Mouse (Mus musculus): ENCODE measurements around the gene Ap4b1.
"Not testable (repeated sequence)": the region's sequence is repeated elsewhere in the genome, so short reads cannot be mapped to it uniquely, and the experiment has no call there.

Gene Ap4b1

GRCm38 (mm10) chr3:103801631-103802531 lies 7.4 kb upstream of the Ap4b1 start:
- DNase-seq (ENCODE audit: low spot score), result no peak

- no peak for DNase-seq (ENCODE audit: low spot score)
Measured at GRCm38 (mm10) chr3:103802861-103803260, 6.5 kb upstream of the Ap4b1 start.

- DNase-seq (ENCODE audit: low spot score), result no peak
Measured at GRCm38 (mm10) chr3:103805671-103806070, 3.6 kb upstream of the Ap4b1 start.

- DNase-seq (ENCODE audit: low spot score), result no peak
Measured at GRCm38 (mm10) chr3:103809799-103810150, 455 bp downstream of the Ap4b1 start.

- DNase-seq (ENCODE audit: low spot score), result no peak
Measured at GRCm38 (mm10) chr3:103810967-103811366, 1.6 kb downstream of the Ap4b1 start.

GRCm38 (mm10) chr3:103827548-103827947 lies 18.2 kb downstream of the Ap4b1 start:
- no peak for DNase-seq (ENCODE audit: low spot score)

- no peak for DNase-seq (ENCODE audit: low spot score)
Measured at GRCm38 (mm10) chr3:103829036-103829435, 19.7 kb downstream of the Ap4b1 start.

- DNase-seq (ENCODE audit: low spot score), result not testable (repeated sequence)
Measured at GRCm38 (mm10) chr3:103830681-103831080, 21.4 kb downstream of the Ap4b1 start.

- DNase-seq (ENCODE audit: low spot score), result no peak
Measured at GRCm38 (mm10) chr3:103831146-103831545, 21.8 kb downstream of the Ap4b1 start.

GRCm38 (mm10) chr3:103832426-103832825 lies 23.1 kb downstream of the Ap4b1 start, which contains the start of gene Bcl2l15:
Gene Bcl2l15, plus strand, starts transcription at chr3:103832601.
- DNase-seq (ENCODE audit: low spot score), result no peak

- no peak for DNase-seq (ENCODE audit: low spot score)
Measured at GRCm38 (mm10) chr3:103834001-103834400, 24.7 kb downstream of the Ap4b1 start.

GRCm38 (mm10) chr3:103835272-103835950 lies 26.1 kb downstream of the Ap4b1 start:
- DNase-seq (ENCODE audit: low spot score), result no peak

GRCm38 (mm10) chr3:103835951-103836310 lies 26.6 kb downstream of the Ap4b1 start:
- DNase-seq (ENCODE audit: low spot score), result no peak

GRCm38 (mm10) chr3:103836453-103836852 lies 27.1 kb downstream of the Ap4b1 start:
- no peak for DNase-seq (ENCODE audit: low spot score)

GRCm38 (mm10) chr3:103839711-103840110 lies 30.4 kb downstream of the Ap4b1 start:
- no peak for DNase-seq (ENCODE audit: low spot score)

GRCm38 (mm10) chr3:103840195-103840594 lies 30.9 kb downstream of the Ap4b1 start:
- not testable (repeated sequence) for DNase-seq (ENCODE audit: low spot score)

- not testable (repeated sequence) for DNase-seq (ENCODE audit: low spot score)
Measured at GRCm38 (mm10) chr3:103840946-103841345, 31.6 kb downstream of the Ap4b1 start.

- no peak for DNase-seq (ENCODE audit: low spot score)
Measured at GRCm38 (mm10) chr3:103850644-103851363, 41.5 kb downstream of the Ap4b1 start.

- no peak for DNase-seq (ENCODE audit: low spot score)
Measured at GRCm38 (mm10) chr3:103851481-103851880, 42.2 kb downstream of the Ap4b1 start.

GRCm38 (mm10) chr3:103851882-103852281 lies 42.6 kb downstream of the Ap4b1 start:
- DNase-seq (ENCODE audit: low spot score), result no peak

- DNase-seq (ENCODE audit: low spot score), result peak; percentile 61
Measured at GRCm38 (mm10) chr3:103852565-103853299, 43.4 kb downstream of the Ap4b1 start.

- no peak for DNase-seq (ENCODE audit: low spot score)
Measured at GRCm38 (mm10) chr3:103853804-103854203, 44.5 kb downstream of the Ap4b1 start.
